Mouse (Mus musculus) limb, embryonic 15.5 days (tissue): ENCODE measurements at regions not wholly inside any gene's neighbourhood (a gene's known extent, or its start where the extent isn't known, plus 50 kb on each side); places are given as distances from the start of the nearest gene placed in this dataset.

ENCODE experiments used
- ATAC-seq: fragments of 200-750 bp; cut with Nextera tagmentation; 2 replicates; pipeline ENCODE4 v1.8.0; 2017; ENCODE audit warnings: low read depth, moderate TSS enrichment; ENCODE audit not compliant: insufficient number of reproducible peaks, low FRiP score, low TSS enrichment
- H3K27ac ChIP-seq: fragments of 300-500 bp; sonication (generic); 2 replicates; pipeline ENCODE4 v1.5.1; 2015; ENCODE audit warnings: moderate library complexity, mild to moderate bottlenecking, inconsistent platforms
- H3K27me3 ChIP-seq: fragments of 300-500 bp; sonication (generic); 2 replicates; pipeline ENCODE4 v1.6.1; 2015; ENCODE audit warnings: inconsistent platforms
- H3K36me3 ChIP-seq: fragments of 300-500 bp; sonication (generic); 2 replicates; pipeline ENCODE4 v1.6.1; 2015; ENCODE audit warnings: inconsistent platforms
- H3K4me1 ChIP-seq: fragments of 300-500 bp; sonication (generic); 2 replicates; pipeline ENCODE4 v1.6.1; 2015; ENCODE audit warnings: inconsistent platforms
- H3K4me2 ChIP-seq: fragments of 300-500 bp; sonication (generic); 2 replicates; pipeline ENCODE4 v1.6.1; 2015; ENCODE audit warnings: mild to moderate bottlenecking, inconsistent platforms
- H3K4me3 ChIP-seq: fragments of 300-500 bp; sonication (generic); 2 replicates; pipeline ENCODE4 v1.5.1; 2015; ENCODE audit warnings: mild to moderate bottlenecking, inconsistent platforms
- H3K9ac ChIP-seq: fragments of 300-500 bp; sonication (generic); 2 replicates; pipeline ENCODE4 v1.6.1; 2015; ENCODE audit warnings: inconsistent platforms
- H3K9me3 ChIP-seq: fragments of 300-500 bp; sonication (generic); 2 replicates; pipeline ENCODE4 v1.6.1; 2016; ENCODE audit warnings: inconsistent platforms
- WGBS: fragments of 180-500 bp; shearing (Covaris S2); methylation state at CpG from one replicate; pipeline ENCODE4 v1.1.7; 2015; 5-methylcytosine and 5-hydroxymethylcytosine counted together

GRCm38 (mm10) chr16:8961739-8962138 lies 131.8 kb downstream of the 1810013L24Rik start:
- no peaks in the 10 kb centered on the region for H3K36me3 ChIP-seq
- H3K4me1 ChIP-seq: no peaks in the 10 kb centered on the region
- ATAC-seq: no peak
- H3K4me2 ChIP-seq: no peak overlapping the region
- H3K4me3 ChIP-seq: no peak overlapping the region
- H3K27me3 ChIP-seq: no peaks in the 10 kb centered on the region
- no peak overlapping the region for H3K9ac ChIP-seq
- H3K27ac ChIP-seq: no peak overlapping the region
- WGBS: 85% methylated on average over 10 of the region's 10 CpGs
- no peaks in the 10 kb centered on the region for H3K9me3 ChIP-seq

GRCm38 (mm10) chr16:8993521-8994250 lies 163.8 kb downstream of the 1810013L24Rik start:
- WGBS: 86% methylated on average over 7 of the region's 7 CpGs
- H3K4me3 ChIP-seq: no peak overlapping the region
- H3K36me3 ChIP-seq: no peaks in the 10 kb centered on the region
- no peak overlapping the region for H3K4me2 ChIP-seq
- H3K27me3 ChIP-seq: no peaks in the 10 kb centered on the region
- H3K9ac ChIP-seq: no peak overlapping the region
- H3K9me3 ChIP-seq: no peaks in the 10 kb centered on the region
- no peaks in the 10 kb centered on the region for H3K4me1 ChIP-seq
- H3K27ac ChIP-seq: no peak overlapping the region
- no peak for ATAC-seq

GRCm38 (mm10) chr16:8994521-8994920 lies 164.6 kb downstream of the 1810013L24Rik start:
- Histone ChIP-seq H3K27ac (no peak overlapping the region), H3K9me3 (no peaks in the 10 kb centered on the region), H3K4me2 (no peak overlapping the region), H3K4me3 (no peak overlapping the region), H3K4me1 (no peaks in the 10 kb centered on the region), H3K9ac (no peak overlapping the region), H3K27me3 (no peaks in the 10 kb centered on the region), H3K36me3 (no peaks in the 10 kb centered on the region)
- no peak for ATAC-seq
- WGBS: 81% methylated on average over 1 of the region's 1 CpGs

GRCm38 (mm10) chr16:8997250-8997649 lies 167.3 kb downstream of the 1810013L24Rik start:
- no peaks in the 10 kb centered on the region for H3K36me3 ChIP-seq
- H3K4me3 ChIP-seq: no peak overlapping the region
- H3K27me3 ChIP-seq: no peaks in the 10 kb centered on the region
- no peak overlapping the region for H3K27ac ChIP-seq
- H3K4me1 ChIP-seq: no peaks in the 10 kb centered on the region
- ATAC-seq: no peak
- 74% methylated on average over 5 of the region's 5 CpGs for WGBS
- no peaks in the 10 kb centered on the region for H3K9me3 ChIP-seq
- no peak overlapping the region for H3K9ac ChIP-seq
- no peak overlapping the region for H3K4me2 ChIP-seq

GRCm38 (mm10) chr16:9004012-9004411 lies 174.1 kb downstream of the 1810013L24Rik start:
- Histone ChIP-seq H3K4me1 (no peaks in the 10 kb centered on the region), H3K27me3 (no peaks in the 10 kb centered on the region), H3K9ac (no peak overlapping the region), H3K27ac (no peak overlapping the region), H3K4me3 (no peak overlapping the region), H3K36me3 (no peaks in the 10 kb centered on the region), H3K4me2 (no peak overlapping the region), H3K9me3 (no peaks in the 10 kb centered on the region)
- no peak for ATAC-seq
- WGBS: 39% methylated on average over 6 of the region's 6 CpGs

- Histone ChIP-seq H3K27ac (no peak overlapping the region), H3K9ac (no peak overlapping the region), H3K9me3 (no peaks in the 10 kb centered on the region), H3K27me3 (0 out of 2 replicates have a peak, but pooled peaks cover 1% of the 10 kb centered on the region), H3K36me3 (no peaks in the 10 kb centered on the region), H3K4me1 (peaks cover 4% of the 10 kb centered on the region; the same call in 1 of the 2 replicates), H3K4me3 (no peak overlapping the region), H3K4me2 (no peak overlapping the region)
- no peak for ATAC-seq
- WGBS: 27% methylated on average over 5 of the region's 5 CpGs
Observed at GRCm38 (mm10) chr16:9005933-9006332, 176.0 kb downstream of the 1810013L24Rik start.

- WGBS: 16% methylated on average over 19 of the region's 19 CpGs
- Histone ChIP-seq H3K9me3 (no peaks in the 10 kb centered on the region), H3K27me3 (0 out of 2 replicates have a peak, but pooled peaks cover 3% of the 10 kb centered on the region), H3K4me2 (0 out of 2 replicates have a peak overlapping the region, but pooled peaks have one; percentile 12), H3K4me3 (no peak overlapping the region), H3K9ac (no peak overlapping the region), H3K36me3 (no peaks in the 10 kb centered on the region), H3K4me1 (peaks cover 4% of the 10 kb centered on the region; the same call in 1 of the 2 replicates), H3K27ac (no peak overlapping the region)
- ATAC-seq: 0 out of 2 replicates have a peak, but pooled peaks have one; percentile 50
Observed at GRCm38 (mm10) chr16:9009361-9010083, 179.6 kb downstream of the 1810013L24Rik start.

GRCm38 (mm10) chr16:9011077-9011476 lies 181.2 kb downstream of the 1810013L24Rik start:
- H3K27ac ChIP-seq: no peak overlapping the region
- H3K36me3 ChIP-seq: no peaks in the 10 kb centered on the region
- no peak for ATAC-seq
- 0 out of 2 replicates have a peak, but pooled peaks cover 3% of the 10 kb centered on the region for H3K27me3 ChIP-seq
- H3K4me2 ChIP-seq: no peak overlapping the region
- no peaks in the 10 kb centered on the region for H3K9me3 ChIP-seq
- H3K4me1 ChIP-seq: peaks cover 4% of the 10 kb centered on the region; the same call in 1 of the 2 replicates
- no peak overlapping the region for H3K4me3 ChIP-seq
- 62% methylated on average over 1 of the region's 1 CpGs for WGBS
- H3K9ac ChIP-seq: no peak overlapping the region

GRCm38 (mm10) chr16:9011691-9012090 lies 181.8 kb downstream of the 1810013L24Rik start:
- Histone ChIP-seq H3K36me3 (no peaks in the 10 kb centered on the region), H3K4me2 (no peak overlapping the region), H3K9me3 (no peaks in the 10 kb centered on the region), H3K9ac (no peak overlapping the region), H3K4me1 (peaks cover 4% of the 10 kb centered on the region; the same call in 1 of the 2 replicates), H3K27me3 (0 out of 2 replicates have a peak, but pooled peaks cover 3% of the 10 kb centered on the region), H3K27ac (no peak overlapping the region), H3K4me3 (no peak overlapping the region)
- ATAC-seq: no peak
- 70% methylated on average over 4 of the region's 4 CpGs for WGBS

GRCm38 (mm10) chr16:9016040-9016761 lies 186.3 kb downstream of the 1810013L24Rik start:
- no peaks in the 10 kb centered on the region for H3K4me1 ChIP-seq
- H3K36me3 ChIP-seq: no peaks in the 10 kb centered on the region
- H3K9me3 ChIP-seq: no peaks in the 10 kb centered on the region
- no peak overlapping the region for H3K9ac ChIP-seq
- 64% methylated on average over 13 of the region's 13 CpGs for WGBS
- H3K27me3 ChIP-seq: no peaks in the 10 kb centered on the region
- no peak overlapping the region for H3K4me2 ChIP-seq
- no peak for ATAC-seq
- no peak overlapping the region for H3K27ac ChIP-seq
- H3K4me3 ChIP-seq: no peak overlapping the region

GRCm38 (mm10) chr16:9016762-9017086 lies 186.8 kb downstream of the 1810013L24Rik start:
- H3K9ac ChIP-seq: no peak overlapping the region
- ATAC-seq: no peak
- 91% methylated on average over 7 of the region's 7 CpGs for WGBS
- H3K27me3 ChIP-seq: no peaks in the 10 kb centered on the region
- H3K27ac ChIP-seq: no peak overlapping the region
- no peak overlapping the region for H3K4me2 ChIP-seq
- no peaks in the 10 kb centered on the region for H3K9me3 ChIP-seq
- H3K36me3 ChIP-seq: no peaks in the 10 kb centered on the region
- no peaks in the 10 kb centered on the region for H3K4me1 ChIP-seq
- no peak overlapping the region for H3K4me3 ChIP-seq

GRCm38 (mm10) chr16:9030717-9031116 lies 200.8 kb downstream of the 1810013L24Rik start:
- Histone ChIP-seq H3K4me3 (no peak overlapping the region), H3K4me2 (no peak overlapping the region), H3K9me3 (no peaks in the 10 kb centered on the region), H3K4me1 (no peaks in the 10 kb centered on the region), H3K27me3 (no peaks in the 10 kb centered on the region), H3K36me3 (no peaks in the 10 kb centered on the region), H3K27ac (no peak overlapping the region), H3K9ac (no peak overlapping the region)
- 86% methylated on average over 4 of the region's 4 CpGs for WGBS
- ATAC-seq: no peak
